Mouse (Mus musculus) spleen, adult 2 months (tissue): Measurements from ENCODE around the gene Wdr35.
"Not testable (repeated sequence)": the region's sequence is repeated elsewhere in the genome, so short reads cannot be mapped to it uniquely, and the experiment has no call there.

Experiments
- CTCF ChIP-seq: fragments of 200-500 bp; IDR thresholded peaks from 2 replicates; pipeline ENCODE4 v1.5.1; 2011; ENCODE audit warnings: mild to moderate bottlenecking, inconsistent platforms; ENCODE audit not compliant: insufficient read depth, insufficient read length, insufficient replicate concordance; ENCODE audit errors: extremely low read depth
- POLR2A ChIP-seq: fragments of 200-500 bp; IDR thresholded peaks from 2 replicates; pipeline ENCODE4 v1.6.1; 2011; ENCODE audit warnings: low read depth, low read length, inconsistent platforms

GRCm38 (mm10) chr12:8936210-8936609 lies 37.5 kb upstream of the Wdr35 start:
- not testable (repeated sequence) for TF ChIP-seq POLR2A, CTCF
